Mouse (Mus musculus): ENCODE measurements around the gene Pitpnm2.

DNA sequence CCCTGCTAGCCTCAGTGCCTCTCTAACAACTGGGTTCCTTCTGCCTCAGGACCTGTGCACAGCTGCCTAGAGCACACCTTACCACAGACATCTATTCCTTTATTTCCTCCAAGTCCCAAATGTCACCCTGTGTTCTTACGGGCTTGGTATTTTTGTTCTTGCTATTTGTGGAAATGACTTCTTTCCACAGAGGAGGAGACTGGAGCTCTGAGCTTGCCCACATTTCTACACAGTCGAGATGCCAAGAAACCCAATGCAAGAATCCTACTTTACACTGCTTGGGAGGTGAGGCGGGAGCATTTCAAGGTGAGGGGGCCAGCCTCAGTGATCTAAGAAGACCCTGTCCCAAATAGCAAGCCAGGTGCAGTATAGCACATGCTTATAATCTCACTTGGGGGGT is 164.0 kb downstream of the Pitpnm2 start:
- TF ChIP-seq CTCF (conservative IDR thresholded peaks at IDR 0.05; ENCODE audit: low read length), result no peak
- TF ChIP-seq NANOG (IDR thresholded peaks at IDR 0.05; ENCODE audit: borderline replicate concordance, low read length), result no peak
